Mouse (Mus musculus) layer of hippocampus, postnatal 10 days (tissue): ENCODE measurements around the gene Wdr1. TPM values are rescaled to one million over a fixed set of nuclear protein-coding genes. Genes with fewer than 3 reads are reported as not detected.
"Not testable (repeated sequence)": the region's sequence is repeated elsewhere in the genome, so short reads cannot be mapped to it uniquely, and the experiment has no call there.

Experiments
- DNase-seq, 2 experiments: peaks; one replicate each; pipeline ENCODE4 v3.0.0; 2021; ENCODE audit warnings: low spot score in 2 of 2
- total RNA-seq, 2 experiments: library from RNA; stranded (reverse); gene quantifications; 2 replicates each; pipeline ENCODE4 v1.2.3; 2021

The Wdr1 gene
- total RNA-seq, 2 experiments from 2014 or later, result 245 to 249 TPM

- DNase-seq, result no peak
Measured at GRCm38 (mm10) chr5:38496491-38497057, 66.4 kb downstream of the Wdr1 start.

GRCm38 (mm10) chr5:38493890-38494289 is 69.1 kb downstream of the Wdr1 start:
- DNase-seq, result no peak

- no peak for DNase-seq
Measured at GRCm38 (mm10) chr5:38491763-38492162, 71.3 kb downstream of the Wdr1 start.

GRCm38 (mm10) chr5:38489739-38490138 is 73.3 kb downstream of the Wdr1 start:
- no peak for DNase-seq

- no peak for DNase-seq
Measured at GRCm38 (mm10) chr5:38488673-38489615, 74.1 kb downstream of the Wdr1 start.

GRCm38 (mm10) chr5:38488026-38488425 is 75.0 kb downstream of the Wdr1 start:
- DNase-seq, result no peak

GRCm38 (mm10) chr5:38487247-38487646 is 75.8 kb downstream of the Wdr1 start:
- no peak for DNase-seq

GRCm38 (mm10) chr5:38485946-38486345 is 77.1 kb downstream of the Wdr1 start:
- no peak for DNase-seq

GRCm38 (mm10) chr5:38483518-38484110 is 79.4 kb downstream of the Wdr1 start:
- no peak for DNase-seq

GRCm38 (mm10) chr5:38480822-38481707 is 82.0 kb downstream of the Wdr1 start:
- DNase-seq, result no peak

- DNase-seq, result peak in 1 of 2 experiments; percentile 38
Measured at GRCm38 (mm10) chr5:38479908-38480725, 82.9 kb downstream of the Wdr1 start.

GRCm38 (mm10) chr5:38479545-38479907 is 83.5 kb downstream of the Wdr1 start:
- not testable (repeated sequence) for DNase-seq

- peak in 1 of 2 experiments; percentile 40 for DNase-seq
Measured at GRCm38 (mm10) chr5:38479027-38479426, 84.0 kb downstream of the Wdr1 start.

- no peak for DNase-seq
Measured at GRCm38 (mm10) chr5:38477731-38478445, 85.1 kb downstream of the Wdr1 start.

- peak; percentile 81 to 84 for DNase-seq
Measured at GRCm38 (mm10) chr5:38476861-38477565, 86.0 kb downstream of the Wdr1 start.
